In genomic region chr7:101466581-101467081, GRCm38 (mm10) we compare ENCODE assay signal across 11 mouse cellular contexts. TPM values are rescaled to one million over a fixed set of nuclear protein-coding genes. Genes with fewer than 3 reads are reported as not detected.
DNase-seq lines count a peak whose midpoint lies in the region; ATAC-seq and TF ChIP-seq lines count a peak whose summit lies in the region.
"Had no signal": no experiment of that assay in that cellular context is flagged by ENCODE, and none has a peak within 500 bp of the region (broad histone marks: within the 10 kb centered on the region; RNA-seq: fewer than 3 reads in every experiment).

No protein-coding gene starts in this region.

- intact Hi-C loops in left cerebral cortex, adult 2 months (cut with DNase I), result no loop called here

- H3K4me2 ChIP-seq in midbrain, postnatal 0 days (ENCODE audit: low read depth, low read length, poor library complexity, severe bottlenecking), result no peak overlapping the region
- H3K4me2 ChIP-seq in liver, embryonic 12.5 days, result no peak overlapping the region
- H3K4me2 ChIP-seq: midbrain, embryonic 12.5 days had no signal

- H3K9me3 ChIP-seq in midbrain, postnatal 0 days (ENCODE audit: low read length), result no peaks in the 10 kb centered on the region
- no peaks in the 10 kb centered on the region for H3K9me3 ChIP-seq in midbrain, embryonic 10.5 days (replicated peaks)
- H3K9me3 ChIP-seq in liver, embryonic 12.5 days (replicated peaks), result no peaks in the 10 kb centered on the region
- H3K9me3 ChIP-seq: midbrain, embryonic 12.5 days had no signal

- no peaks in the 10 kb centered on the region for H3K27me3 ChIP-seq in midbrain, postnatal 0 days (ENCODE audit: insufficient read depth, low read length)
- no peaks in the 10 kb centered on the region for H3K27me3 ChIP-seq in midbrain, embryonic 10.5 days (ENCODE audit: low read depth, poor library complexity, severe bottlenecking)
- H3K27me3 ChIP-seq in liver, embryonic 12.5 days (replicated peaks), result no peaks in the 10 kb centered on the region
- H3K27me3 ChIP-seq: midbrain, embryonic 12.5 days had no signal

- no peak for TF ChIP-seq CTCF in midbrain, postnatal 0 days (IDR thresholded peaks at IDR 0.05)
- TF ChIP-seq CTCF in left cerebral cortex, adult 2 months (IDR thresholded peaks at IDR 0.05), result no peak

- peak; percentile 39 for ATAC-seq in frontal cortex, adult (ENCODE audit: low TSS enrichment)
- no peak for ATAC-seq in midbrain, postnatal 0 days (ENCODE audit: low FRiP score)
- peak; percentile 69 for ATAC-seq in neutrophil, adult 5-6 weeks (ENCODE audit: extremely low read depth, insufficient number of reproducible peaks, low FRiP score, poor library complexity, severe bottlenecking)
- ATAC-seq in liver, embryonic 12.5 days, result no peak

- no peak overlapping the region for H3K4me3 ChIP-seq in midbrain, postnatal 0 days (ENCODE audit: low read depth, low read length)
- H3K4me3 ChIP-seq in midbrain, embryonic 10.5 days, result no peak overlapping the region
- H3K4me3 ChIP-seq in liver, embryonic 12.5 days, result no peak overlapping the region
- no peak overlapping the region for H3K4me3 ChIP-seq in left cerebral cortex, adult 2 months
- H3K4me3 ChIP-seq: midbrain, embryonic 12.5 days had no signal

- H3K27ac ChIP-seq in midbrain, postnatal 0 days (ENCODE audit: low read depth, low read length), result no peak overlapping the region
- no peak overlapping the region for H3K27ac ChIP-seq in midbrain, embryonic 10.5 days (replicated peaks)
- no peak overlapping the region for H3K27ac ChIP-seq in liver, embryonic 12.5 days
- no peak overlapping the region for H3K27ac ChIP-seq in left cerebral cortex, adult 2 months
- H3K27ac ChIP-seq: midbrain, embryonic 12.5 days had no signal

- DNase-seq in frontal cortex, postnatal 10 days (ENCODE audit: low spot score in 2 of 2), result no peak
- peak; percentile 65 for DNase-seq in midbrain, postnatal 0 days (ENCODE audit: low spot score)
- no peak for DNase-seq in midbrain, embryonic 10.5 days (ENCODE audit: low spot score)
- peak; percentile 77 for DNase-seq in kidney, postnatal 14 days
- DNase-seq in left cerebral cortex, adult 2 months (ENCODE audit: extremely low spot score in 1 of 2, low spot score in 2 of 2), result no peak

- no peak overlapping the region for H3K9ac ChIP-seq in midbrain, postnatal 0 days (replicated peaks; ENCODE audit: low read length, poor library complexity, severe bottlenecking)
- no peak overlapping the region for H3K9ac ChIP-seq in liver, embryonic 12.5 days
- H3K9ac ChIP-seq: midbrain, embryonic 12.5 days had no signal

- no peaks in the 10 kb centered on the region for H3K4me1 ChIP-seq in midbrain, postnatal 0 days (ENCODE audit: insufficient read depth, low read length)
- H3K4me1 ChIP-seq in midbrain, embryonic 10.5 days, result peaks cover 22% of the 10 kb centered on the region
- H3K4me1 ChIP-seq in liver, embryonic 12.5 days, result peaks cover 12% of the 10 kb centered on the region

- 88% methylated on average over 6 of the region's 6 CpGs for WGBS in midbrain, postnatal 0 days
- 94% methylated on average over 6 of the region's 6 CpGs for WGBS in midbrain, embryonic 10.5 days
- WGBS in liver, embryonic 12.5 days (ENCODE audit: insufficient replicate concordance), result 61% methylated on average over 6 of the region's 6 CpGs

- no peaks in the 10 kb centered on the region for H3K36me3 ChIP-seq in midbrain, postnatal 0 days (ENCODE audit: insufficient read depth, low read length)
- H3K36me3 ChIP-seq in midbrain, embryonic 10.5 days, result no peaks in the 10 kb centered on the region
- no peaks in the 10 kb centered on the region for H3K36me3 ChIP-seq in liver, embryonic 12.5 days
- H3K36me3 ChIP-seq: midbrain, embryonic 12.5 days had no signal

RNA-seq across cellular contexts. Expression of gene Pde2a, which starts 45.1 kb away (rescaled TPM):
- 49.6 and 53.9 TPM in 2 replicates for total RNA-seq in midbrain, postnatal 0 days (2014; rRNA removed)
- 31.4 and 33.8 TPM in 2 replicates for polyA plus RNA-seq in midbrain, postnatal 0 days (2015; fragmentation: Nextera tagmentation; extraction: Ambion mirVana)
- 11.9 and 13.4 TPM in 2 replicates for polyA plus RNA-seq in midbrain, embryonic 10.5 days (2016; fragmentation: Nextera tagmentation; extraction: Ambion mirVana)
- 56.0 and 68.1 TPM in 2 replicates for total RNA-seq in neutrophil, adult 5-6 weeks (2017)
- polyA plus RNA-seq in liver, embryonic 12.5 days (2016; fragmentation: Nextera tagmentation; extraction: Ambion mirVana), result 11.9 and 12.0 TPM in 2 replicates
- total RNA-seq in left cerebral cortex, adult 2 months (2021), result 100 to 1,000 TPM; 372 to 375 TPM

RNA-seq across cellular contexts. Expression of gene Gm45837, which starts 55.9 kb away (rescaled TPM):
- not detected in 2 replicates for total RNA-seq in midbrain, postnatal 0 days (2014; rRNA removed)
- 0.71 TPM in 1 of 2 replicates, not detected in the other for polyA plus RNA-seq in midbrain, postnatal 0 days (2015; fragmentation: Nextera tagmentation; extraction: Ambion mirVana)
- polyA plus RNA-seq in midbrain, embryonic 10.5 days (2016; fragmentation: Nextera tagmentation; extraction: Ambion mirVana), result 3.0 TPM in 1 of 2 replicates, not detected in the other
- 7.8 and 27.3 TPM in 2 replicates for total RNA-seq in neutrophil, adult 5-6 weeks (2017)
- polyA plus RNA-seq in liver, embryonic 12.5 days (2016; fragmentation: Nextera tagmentation; extraction: Ambion mirVana), result not detected in 2 replicates
- 1 to 10 TPM; 1.6 to 3.4 TPM for total RNA-seq in left cerebral cortex, adult 2 months (2021)
- total RNA-seq: layer of hippocampus, postnatal 25 days had no signal
- polyA plus RNA-seq: forebrain, embryonic 11.5 days; midbrain, embryonic 12.5 days had no signal

Comparison
In these comparisons a context has a peak if more than half of its experiments do, and no peak if none do; other contexts are left out.
1. DNase-seq: peak in midbrain, postnatal 0 days (single experiment) and kidney, postnatal 14 days (single experiment); none in frontal cortex, postnatal 10 days (0 of 2), midbrain, embryonic 10.5 days (single experiment) and left cerebral cortex, adult 2 months (0 of 2).
2. ATAC-seq: peak in frontal cortex, adult (single experiment) and neutrophil, adult 5-6 weeks (single experiment); none in midbrain, postnatal 0 days (single experiment) and liver, embryonic 12.5 days (single experiment).